Mouse (Mus musculus) c-Kit-positive CD71-negative TER-119-negative erythroid progenitor cells, embryonic 14.5 days (primary cell): ENCODE data around the gene Utrn.

ENCODE experiments used
- DNase-seq: peaks from one replicate; pipeline ENCODE4 v3.0.0-alpha.2; 2013; ENCODE audit warnings: low read depth

The Utrn gene

DNA sequence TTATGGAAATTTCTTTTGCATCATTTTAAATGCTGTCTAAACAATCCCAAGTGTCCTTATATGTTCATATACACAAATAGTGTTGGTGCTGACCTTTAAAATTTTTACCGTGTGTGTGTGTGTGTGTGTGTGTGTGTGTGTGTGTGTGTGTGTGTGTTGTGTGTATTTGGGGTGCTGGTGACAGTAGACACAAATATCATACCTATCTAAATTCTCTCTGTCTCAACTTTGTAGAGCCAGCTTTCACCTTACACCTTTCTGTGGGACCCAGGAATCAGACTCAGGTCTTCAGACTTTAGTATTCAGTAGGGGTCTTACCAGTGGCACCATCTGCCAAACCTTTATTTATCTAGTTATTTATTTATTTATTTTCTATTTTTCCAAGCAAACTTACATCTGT lies 681 bp upstream of the Utrn start:
- DNase-seq = no peak

DNA sequence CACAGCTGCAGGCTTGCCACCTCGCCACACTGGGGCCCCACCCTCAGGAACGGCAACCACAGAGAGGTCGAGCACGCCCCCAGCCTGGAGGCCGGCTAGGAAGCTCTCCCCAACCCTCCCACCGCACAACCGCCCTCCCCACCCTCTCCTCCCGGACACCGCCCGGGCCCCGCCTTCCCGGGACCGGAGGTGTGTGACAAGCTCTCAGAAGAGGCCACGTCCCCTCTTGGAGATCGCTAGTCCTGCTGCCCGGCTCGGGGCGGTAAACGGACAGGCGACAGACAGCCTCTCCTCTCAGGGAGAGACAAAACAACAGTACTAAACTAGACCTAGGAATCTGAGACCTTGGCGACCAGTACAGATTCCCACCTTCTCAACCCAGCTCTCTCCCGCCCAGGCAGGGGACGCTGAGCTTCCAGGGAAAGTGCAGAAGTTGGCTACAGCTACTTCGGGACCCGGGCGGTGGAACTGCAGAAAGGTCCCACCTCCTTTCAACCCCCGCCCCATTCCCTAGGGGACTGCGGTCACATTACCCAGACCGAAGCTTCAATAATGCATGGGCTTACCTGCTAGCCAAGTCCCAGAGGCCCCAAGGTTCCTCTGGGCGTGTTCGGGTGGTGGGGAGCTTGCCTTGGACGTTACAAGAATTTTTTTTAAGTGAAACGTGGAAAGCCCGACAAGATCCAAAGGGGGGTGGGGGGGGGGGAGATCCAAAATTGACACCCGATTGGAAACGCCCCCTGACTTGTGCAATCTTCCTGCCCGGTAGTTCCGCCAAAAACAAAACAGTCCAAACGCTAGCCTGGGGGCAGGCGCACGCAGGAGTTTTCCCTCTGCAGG lies 756 bp downstream of the Utrn start:
- DNase-seq = peak; percentile 77

DNA sequence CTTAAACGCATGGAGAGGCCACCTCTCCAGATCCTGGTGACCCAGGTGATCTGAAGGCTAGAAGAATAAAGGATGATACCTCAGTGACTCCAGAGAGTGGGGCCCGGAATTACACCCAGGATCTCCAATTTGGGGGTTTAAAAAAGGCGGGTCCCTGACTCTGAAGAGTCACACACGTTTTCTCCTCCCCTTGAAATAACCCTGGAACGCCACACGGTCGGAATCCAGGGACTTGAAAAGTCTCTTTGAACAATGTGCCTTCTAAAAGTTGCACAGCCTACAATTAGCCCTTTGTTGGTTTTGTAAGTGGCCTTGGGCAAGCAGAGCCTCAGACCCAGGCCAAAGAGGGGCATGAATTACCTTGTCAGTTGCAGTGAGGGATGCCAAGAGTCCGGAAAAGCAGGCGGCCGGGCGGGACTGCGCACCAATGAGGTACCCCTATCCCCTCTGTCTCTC lies 1.4 kb downstream of the Utrn start:
- peak; percentile 17 for DNase-seq

DNA sequence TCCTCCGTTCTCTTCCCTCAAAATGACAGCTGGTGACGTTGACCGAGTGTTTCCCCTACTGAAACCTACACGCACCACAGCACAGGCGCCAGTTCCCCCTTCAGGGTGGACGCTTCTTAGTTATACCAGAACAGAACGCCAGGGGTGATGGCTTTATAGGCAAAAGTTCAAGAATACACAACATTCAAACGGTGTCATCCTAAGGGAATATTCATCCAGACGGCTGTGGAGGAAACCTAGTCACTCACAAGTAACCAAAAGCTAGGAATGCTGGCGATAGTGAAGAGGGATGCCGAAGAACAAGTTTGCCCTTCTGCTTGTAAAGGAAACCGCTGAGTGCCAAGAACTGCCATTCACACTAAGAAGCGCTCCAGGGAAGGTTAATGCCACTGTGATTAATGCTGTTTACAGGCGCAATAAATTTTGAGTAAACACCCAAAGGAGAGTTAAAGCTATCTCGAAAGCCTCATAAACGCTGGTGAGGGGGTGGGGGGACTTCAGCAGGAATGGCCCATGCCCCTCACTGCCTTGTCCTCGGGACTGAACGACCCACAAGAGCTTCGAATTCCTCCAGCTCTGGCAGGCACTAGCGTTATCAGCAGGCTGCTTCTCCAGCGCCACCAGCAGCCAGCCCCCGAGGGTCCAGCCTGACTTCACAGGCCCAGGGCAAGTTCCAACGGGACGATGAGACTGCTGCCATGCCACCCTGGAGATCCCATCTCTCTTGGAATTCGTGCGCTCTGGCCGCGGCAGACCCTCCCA lies 2.0 kb downstream of the Utrn start:
- DNase-seq = peak; percentile 66

DNA sequence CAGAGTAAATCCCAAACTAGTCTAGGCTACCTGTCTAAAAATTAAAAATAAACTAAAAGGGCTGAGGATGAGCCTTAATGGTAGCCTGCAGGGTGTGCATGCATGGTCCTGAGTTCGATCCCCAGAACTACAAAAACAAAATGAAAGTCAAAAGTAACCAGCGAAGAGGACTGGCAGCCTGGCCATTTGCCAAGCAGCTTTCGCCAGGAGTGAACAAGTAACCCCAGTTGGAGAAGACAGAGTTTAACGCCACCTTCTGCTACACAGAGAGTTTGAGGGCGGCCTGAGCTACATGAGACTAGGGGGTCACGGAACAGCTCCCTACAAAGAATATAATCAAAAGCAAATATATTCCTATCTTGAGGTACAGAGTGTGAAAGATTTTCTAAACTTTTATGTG lies 4.0 kb downstream of the Utrn start:
- DNase-seq = no peak

DNA sequence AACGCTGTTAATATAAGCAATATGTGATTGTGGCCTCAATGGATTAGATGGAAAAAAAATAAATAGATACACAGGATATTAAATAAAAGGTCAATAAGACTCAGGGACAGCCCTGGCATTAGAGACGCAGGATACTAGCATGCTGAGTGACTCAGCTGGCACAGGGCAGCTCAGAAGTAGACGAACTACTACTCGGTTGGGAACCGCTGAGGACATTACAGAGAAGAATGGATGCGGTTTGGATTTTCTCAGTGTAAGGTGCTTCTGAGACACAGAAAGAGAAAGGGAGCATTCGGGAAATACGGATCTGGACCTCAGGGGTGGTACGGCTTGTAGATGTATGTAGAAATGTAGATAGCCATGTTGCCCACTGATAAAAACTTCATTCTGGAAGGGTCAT lies 5.6 kb downstream of the Utrn start:
- no peak for DNase-seq

DNA sequence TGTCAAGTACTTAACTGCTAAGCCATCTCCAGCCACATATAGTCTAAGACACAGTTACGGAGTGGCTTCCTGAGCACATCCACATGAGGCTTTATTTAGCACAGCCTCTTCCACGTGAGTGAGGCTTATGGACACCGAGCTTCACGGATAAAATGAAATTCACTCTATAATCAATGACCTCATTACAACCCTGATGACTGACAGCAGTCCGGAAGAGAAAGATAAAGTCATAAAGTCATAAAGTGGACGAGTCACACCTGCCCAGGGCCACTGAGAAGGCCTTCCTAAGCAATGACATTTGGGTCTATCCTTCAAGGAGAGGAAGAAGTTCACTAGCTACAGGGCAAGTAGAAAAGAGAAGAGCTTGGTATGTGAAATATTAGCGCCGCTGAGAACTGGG lies 7.1 kb downstream of the Utrn start:
- no peak for DNase-seq

DNA sequence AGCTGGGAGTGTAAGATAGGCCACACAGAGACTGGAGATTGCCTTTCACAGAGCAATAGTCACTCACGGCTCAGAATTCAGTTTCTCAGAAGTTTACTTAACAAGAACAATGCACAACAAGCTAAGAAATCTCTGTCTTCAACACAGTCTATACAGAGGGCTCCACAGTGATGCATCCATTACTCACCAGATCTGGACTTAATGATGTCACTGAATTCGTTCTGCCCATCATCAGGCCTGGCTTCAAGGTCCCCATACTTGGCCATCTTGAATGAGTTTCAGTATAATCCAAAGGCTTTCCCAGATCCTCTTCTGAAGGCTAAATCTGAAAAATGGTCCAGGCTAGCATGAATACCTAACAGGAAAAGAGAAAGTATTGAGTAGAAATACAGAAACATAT lies 7.8 kb downstream of the Utrn start:
- no peak for DNase-seq

DNA sequence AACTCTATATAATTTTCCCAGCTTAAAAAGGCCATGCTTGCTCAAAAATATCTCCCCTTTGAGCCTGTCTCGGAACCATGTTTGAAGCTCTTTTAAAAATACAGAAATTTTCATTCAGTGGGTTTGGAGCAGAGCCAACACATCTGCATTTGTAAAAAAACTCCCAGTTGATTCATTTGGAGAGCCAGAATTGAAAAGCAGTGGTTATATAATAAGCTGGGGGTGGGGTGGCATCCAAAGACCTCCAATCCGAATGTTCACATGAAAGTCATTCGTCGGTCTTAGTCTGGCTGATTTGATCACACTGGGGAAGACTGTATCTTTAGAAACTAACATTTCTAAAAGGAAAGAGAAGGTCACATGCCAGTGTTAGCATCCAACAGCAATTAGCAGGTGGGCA lies 8.4 kb downstream of the Utrn start:
- DNase-seq = no peak

DNA sequence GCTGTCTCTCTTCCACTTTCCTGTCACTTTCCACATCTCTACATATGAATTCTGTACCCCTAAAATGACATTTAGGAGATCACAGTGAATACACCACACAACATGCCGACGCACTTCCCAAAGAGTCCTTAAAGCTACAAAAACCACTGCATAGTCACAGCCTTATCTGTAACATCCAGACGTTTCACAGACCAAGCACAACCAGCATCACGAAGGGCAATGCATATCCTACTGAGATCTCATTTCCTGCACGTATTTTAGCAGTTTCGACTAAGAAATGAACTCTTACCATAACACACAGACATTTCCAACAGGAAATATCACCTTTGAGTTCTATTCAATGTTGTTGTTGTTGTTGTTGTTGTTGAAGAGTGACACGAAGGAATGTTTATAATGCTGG lies 8.8 kb downstream of the Utrn start:
- no peak for DNase-seq

DNA sequence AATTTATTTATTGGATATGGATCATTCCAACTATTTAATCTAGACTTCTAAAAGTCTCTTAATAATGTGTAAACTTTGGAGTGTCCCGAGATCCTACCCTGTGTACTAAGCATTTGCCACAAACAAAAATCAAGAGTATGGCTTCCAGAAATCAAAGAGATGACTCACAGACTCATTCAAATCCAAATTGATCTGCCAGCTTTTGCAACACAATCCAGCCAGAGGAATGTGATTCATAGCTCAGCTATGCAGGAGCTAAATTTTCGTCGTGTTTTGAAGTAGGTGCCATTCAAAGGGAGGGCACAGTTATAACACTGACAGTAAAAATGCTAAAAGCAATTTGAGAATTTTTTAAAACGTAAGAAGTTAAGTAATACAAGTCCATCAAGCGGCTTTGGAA lies 11.1 kb downstream of the Utrn start:
- no peak for DNase-seq

DNA sequence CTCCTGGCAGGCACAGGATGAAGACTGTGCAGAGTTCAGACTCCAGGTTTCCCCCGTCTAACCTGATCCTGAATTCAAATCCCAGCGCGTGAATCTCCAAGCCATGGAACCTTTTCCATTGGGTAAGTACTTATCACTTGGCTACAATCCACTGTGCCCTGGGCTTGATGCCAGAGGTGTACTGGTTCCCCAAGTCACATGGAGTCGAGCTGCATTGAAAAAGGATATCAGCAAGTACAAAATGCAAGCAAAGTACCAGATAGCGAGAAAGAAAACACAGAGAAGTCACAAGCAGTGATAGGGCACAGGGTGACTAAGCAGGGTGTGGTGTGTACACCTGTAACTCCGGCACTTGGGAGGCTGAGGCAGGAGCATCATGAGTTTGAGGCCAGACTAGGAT lies 14.9 kb downstream of the Utrn start:
- DNase-seq = no peak

DNA sequence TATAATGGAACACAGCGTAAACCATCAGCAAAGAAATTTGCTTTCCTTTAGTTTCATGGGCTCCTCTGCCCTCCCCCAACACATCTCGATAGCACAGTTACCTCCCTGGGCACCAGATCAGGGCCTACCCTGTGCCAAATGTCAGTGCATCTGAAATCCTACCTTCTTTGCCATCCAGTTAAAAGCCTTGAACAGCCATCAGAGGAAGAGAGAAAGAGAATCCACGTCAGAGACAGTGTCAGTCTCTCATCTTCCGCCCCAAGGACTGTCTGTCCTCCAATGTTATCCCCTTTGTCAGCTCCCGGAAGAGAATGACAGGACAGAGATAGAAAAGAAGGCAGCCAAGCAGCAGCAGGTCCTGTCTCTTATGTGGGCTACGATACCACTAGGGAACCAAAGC lies 15.4 kb downstream of the Utrn start:
- no peak for DNase-seq

DNA sequence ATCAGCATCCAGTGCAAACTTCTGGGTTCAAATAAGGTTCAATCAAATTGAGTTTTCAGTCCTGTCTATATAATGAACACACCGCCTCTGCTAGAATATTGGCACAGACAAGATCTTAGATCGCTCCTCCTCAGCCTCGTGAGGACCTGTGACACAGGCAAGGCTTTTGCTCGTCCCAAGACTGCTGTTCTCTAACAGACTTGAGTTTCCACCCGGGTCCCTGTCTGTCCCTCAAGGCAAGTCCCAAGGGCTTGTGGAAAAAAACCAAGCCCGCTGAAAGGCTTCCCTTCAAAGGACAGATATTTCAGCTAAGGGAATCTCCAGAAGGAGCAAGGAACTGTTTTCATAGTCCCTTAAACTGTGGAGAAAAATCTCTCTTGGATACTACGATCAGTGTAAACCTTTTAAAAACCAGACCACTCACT lies 16.0 kb downstream of the Utrn start:
- no peak for DNase-seq

DNA sequence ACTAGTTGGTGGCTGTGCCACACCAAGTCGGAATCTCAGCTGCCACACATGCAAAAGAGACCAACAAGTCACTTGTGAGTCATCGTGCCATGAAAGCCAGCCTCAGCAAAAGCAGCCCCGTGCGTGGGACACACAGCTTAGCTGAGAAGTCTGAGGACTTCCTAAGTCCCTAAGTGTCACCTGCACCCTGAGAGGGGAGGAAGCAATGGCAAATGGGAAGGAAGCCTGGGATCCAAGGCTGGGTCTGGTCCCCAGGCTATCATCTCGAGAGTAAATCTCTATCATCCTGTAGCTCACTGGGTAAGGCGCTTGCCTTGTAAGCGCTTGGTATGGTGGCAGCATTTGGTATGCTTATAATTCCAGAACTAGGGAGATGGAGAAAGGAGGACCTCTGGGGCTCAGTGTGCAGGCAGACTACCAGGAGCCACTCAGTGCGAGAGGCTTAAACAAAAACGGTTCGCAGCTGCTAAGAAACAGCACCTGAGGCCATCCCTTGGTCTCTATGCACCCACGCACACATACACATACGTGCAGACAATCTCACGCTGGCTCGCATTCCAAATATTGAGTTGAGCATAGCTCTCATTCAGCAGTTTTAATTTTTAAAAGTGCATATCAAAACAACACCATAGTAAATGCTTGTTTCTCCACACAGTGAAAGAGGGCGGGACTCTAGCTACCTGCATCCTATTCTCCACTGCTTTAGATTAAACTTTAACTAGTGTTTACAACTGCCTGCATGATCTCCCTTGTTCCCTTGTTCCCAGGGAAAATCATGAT lies 16.6 kb downstream of the Utrn start:
- no peak for DNase-seq

DNA sequence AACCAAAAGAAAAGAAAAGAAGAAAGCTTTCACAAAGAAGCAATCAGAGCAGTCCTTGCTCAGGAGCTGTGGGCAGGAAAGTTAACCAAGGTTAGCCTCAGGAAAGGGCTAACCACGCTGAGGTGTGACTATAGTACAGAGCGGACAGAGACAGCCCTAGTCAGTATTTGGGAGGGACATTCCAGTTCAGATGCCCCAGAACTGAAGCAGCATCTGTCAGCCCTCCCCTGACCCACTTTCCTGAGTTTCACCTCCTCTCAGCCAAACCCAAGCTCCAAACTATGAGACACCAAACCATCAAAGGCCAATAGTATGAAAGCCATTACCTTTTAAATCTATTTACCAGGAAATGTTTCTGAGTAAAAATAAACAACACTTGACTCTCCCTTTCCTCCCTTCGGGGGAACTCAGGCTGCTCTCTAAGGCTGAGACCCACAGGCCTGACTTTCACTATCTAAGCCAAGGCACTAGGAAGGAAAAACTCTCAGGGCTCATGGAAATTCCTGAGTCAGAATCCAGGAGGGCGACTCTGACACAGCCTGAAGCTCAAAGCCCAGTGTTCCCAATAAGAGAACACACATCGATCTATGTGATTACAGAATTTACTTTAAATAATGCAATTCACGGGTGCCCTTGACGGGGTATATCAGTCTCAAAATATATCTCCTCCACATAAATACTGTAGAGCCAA lies 18.2 kb downstream of the Utrn start:
- no peak for DNase-seq

DNA sequence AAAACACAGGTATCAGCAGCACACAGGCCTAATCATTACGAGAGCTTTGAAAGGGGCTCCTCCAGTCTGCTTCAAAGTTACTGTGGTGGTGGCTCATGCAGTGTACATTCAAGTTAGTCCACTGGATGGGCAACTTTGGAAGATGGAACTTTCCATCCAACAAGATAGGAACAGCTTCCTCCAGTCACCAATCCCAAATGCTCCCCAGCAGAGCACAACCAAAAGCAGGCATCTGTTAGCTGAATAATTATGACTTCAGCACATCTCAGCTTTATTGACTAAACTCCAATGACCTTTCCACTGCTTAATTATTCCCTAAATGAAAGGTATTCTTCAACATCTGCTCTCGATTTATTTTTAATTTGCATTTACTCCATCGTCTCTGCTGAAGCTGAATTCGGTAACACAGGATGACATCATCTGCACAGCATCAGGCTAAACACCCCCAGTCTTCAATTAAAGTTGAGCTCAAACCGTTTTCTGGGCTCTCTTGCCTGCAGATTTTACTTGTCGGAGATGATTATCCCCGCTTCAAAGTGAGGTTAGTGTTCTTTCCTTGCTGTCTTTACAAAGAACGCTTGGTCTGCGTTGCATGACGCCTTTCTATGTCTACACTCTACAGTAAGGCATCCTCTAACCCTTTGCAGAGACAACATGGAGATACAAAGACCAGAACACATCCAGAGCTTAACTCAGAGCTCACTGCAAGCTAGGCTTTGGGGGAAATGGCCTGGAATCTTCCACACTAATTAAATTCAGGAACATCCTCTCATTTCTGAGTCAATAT lies 20.6 kb downstream of the Utrn start:
- no peak for DNase-seq

DNA sequence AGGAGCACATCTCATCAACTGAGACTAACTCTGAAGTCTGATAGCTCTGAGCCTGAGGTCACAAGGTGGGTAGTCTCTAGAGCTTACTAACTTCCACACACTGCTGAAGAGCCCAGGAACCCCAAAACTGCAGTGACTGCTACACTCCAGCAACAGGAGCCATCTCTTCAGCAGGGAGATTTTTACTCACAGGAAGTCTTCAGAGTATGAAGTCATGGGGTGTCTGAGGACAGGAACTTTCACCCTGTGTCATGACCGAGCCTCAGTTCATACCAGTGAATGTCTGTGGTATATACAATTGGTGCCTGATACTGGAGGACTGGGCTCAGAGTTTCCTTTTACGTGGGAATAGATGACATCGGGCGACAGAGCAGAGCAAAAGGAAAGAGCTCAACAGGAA lies 26.6 kb downstream of the Utrn start:
- DNase-seq = no peak

DNA sequence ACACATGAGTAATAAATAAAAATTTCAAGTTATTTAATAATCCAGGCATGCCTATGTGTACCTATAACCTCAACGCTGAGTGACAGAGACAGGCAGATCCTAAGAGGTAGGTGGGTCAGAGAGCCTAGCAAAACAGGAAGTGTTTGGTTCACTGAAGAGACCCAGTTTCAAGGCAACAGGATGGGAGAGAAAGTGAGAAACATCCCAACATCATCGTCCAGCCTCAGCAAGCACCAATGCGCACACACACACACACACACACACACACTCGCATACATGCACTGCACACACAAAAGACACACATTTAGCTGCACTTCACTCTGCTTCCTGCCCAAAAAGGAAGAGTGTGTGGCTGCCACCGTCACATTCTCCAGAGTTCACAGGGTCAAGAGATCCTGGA lies 27.7 kb downstream of the Utrn start:
- no peak for DNase-seq

DNA sequence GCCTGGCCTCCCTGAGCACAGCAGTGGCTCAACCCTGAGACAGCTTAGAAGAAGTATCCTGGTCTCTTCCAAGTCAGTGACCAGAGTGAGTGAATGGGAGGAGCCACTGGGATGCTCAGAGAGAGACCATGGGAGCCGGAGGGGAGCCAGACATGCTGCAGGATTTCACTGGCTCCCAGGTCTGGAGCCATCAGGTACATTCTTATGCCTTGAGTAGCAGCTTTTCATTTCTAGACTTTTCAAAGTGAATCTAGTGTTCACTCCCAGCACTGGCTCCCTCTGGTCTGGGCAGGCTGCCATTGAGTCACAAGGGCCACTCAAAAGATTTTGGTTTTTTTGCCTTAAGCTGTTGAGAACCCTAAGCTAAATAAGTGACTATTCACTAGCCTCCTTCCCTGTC lies 31.5 kb downstream of the Utrn start:
- DNase-seq = no peak
